Mouse (Mus musculus): ENCODE measurements at regions not wholly inside any gene's neighbourhood (a gene's known extent, or its start where the extent isn't known, plus 50 kb on each side); places are given as distances from the start of the nearest gene placed in this dataset.

GRCm38 (mm10) chr9:83704186-83704585 is 101.9 kb downstream of the Elovl4 start:
- no peak for TF ChIP-seq POLR2A (IDR thresholded peaks at IDR 0.05; ENCODE audit: extremely low read depth, insufficient read depth, low read length)
- no peak for TF ChIP-seq CTCF (IDR thresholded peaks at IDR 0.05; ENCODE audit: extremely low read depth, insufficient read depth, low read length)
